Mouse (Mus musculus): ENCODE measurements at regions not wholly inside any gene's neighbourhood (a gene's known extent, or its start where the extent isn't known, plus 50 kb on each side); places are given as distances from the start of the nearest gene placed in this dataset.
"Not testable (repeated sequence)": the region's sequence is repeated elsewhere in the genome, so short reads cannot be mapped to it uniquely, and the experiment has no call there.

DNA sequence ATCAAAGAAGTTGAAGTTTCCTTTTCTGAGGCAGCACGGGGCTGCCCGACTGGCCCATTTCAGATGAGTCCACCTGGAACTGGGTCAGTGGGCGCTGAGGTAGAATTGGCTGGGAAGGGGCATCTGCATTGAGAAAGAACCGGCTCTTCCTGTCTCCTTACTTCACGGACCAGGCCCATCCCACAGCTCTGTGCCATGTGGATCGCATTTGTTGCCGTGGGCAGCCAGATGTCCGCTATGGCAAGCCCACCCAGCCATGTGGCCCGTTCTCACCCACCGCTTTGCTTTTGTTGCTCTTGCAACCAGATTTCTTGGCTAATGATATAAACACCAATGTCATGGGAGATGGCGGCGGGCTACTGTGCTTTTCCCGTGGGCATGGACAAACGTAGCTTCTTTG is 256.0 kb downstream of the Etnk1 start:
- DNase-seq = no peak
- intact Hi-C loops (cut with DNase I; ENCODE audit: low total_unique reads) = no loop called here

DNA sequence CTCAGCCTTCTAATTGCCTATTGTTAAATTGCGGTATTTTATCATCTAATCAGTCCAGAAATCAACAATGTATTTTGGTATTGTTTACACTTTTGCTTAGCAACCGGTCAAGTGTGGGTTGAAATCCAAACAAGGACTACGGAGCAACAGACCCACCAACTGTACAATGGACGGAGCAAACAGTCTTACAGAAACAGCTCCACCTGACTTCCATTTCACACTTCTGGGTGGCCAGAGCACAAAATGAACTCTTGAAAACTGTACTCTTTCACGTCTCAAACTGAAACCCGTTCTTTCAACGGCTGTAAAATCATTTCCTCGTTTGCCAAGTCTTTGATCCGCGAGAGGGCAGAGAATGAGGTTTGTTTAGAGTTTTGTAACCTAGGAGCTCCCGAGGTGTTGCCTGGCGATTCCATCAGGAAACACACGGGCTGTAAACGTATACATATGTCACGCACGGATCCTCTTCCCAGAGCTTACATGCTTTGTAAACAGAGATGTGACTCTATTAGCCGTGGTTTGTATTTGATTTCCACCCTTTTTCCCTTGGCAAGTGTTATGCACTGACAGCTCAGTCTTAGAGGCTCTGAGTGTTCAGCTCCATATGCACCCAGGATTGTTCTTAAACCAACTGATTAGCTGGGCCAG is 258.3 kb downstream of the Etnk1 start:
- no peak for DNase-seq
- intact Hi-C loops (cut with DNase I; ENCODE audit: low total_unique reads) = no loop called here

DNA sequence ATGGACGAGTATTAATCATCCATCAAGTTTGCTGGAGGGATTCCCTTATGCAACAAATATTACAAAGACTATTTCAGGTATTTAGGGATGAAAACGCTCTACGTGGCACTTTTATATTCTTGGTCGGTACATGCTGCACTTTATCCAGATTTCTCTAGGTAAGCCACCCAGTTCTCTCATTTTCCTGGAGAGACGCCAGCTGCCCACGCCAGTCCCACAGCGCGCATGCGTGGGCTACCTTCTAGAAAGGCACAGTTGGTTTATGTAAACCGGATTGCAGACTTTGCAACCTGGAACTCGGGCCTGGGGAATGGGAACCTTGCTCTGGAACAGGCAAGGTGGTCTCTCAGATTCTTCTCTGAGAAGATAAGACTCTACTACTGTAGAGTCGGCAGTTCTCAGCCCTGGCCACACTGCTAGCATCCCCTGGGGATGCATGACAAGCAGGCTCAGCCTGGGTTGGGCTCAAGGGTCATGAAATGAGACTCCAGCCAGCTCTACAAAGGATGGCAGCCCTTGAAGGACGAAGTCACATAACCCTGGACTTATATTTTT is 265.0 kb downstream of the Etnk1 start:
- intact Hi-C loops (cut with DNase I; ENCODE audit: low total_unique reads) = no loop called here
- no peak for DNase-seq

DNA sequence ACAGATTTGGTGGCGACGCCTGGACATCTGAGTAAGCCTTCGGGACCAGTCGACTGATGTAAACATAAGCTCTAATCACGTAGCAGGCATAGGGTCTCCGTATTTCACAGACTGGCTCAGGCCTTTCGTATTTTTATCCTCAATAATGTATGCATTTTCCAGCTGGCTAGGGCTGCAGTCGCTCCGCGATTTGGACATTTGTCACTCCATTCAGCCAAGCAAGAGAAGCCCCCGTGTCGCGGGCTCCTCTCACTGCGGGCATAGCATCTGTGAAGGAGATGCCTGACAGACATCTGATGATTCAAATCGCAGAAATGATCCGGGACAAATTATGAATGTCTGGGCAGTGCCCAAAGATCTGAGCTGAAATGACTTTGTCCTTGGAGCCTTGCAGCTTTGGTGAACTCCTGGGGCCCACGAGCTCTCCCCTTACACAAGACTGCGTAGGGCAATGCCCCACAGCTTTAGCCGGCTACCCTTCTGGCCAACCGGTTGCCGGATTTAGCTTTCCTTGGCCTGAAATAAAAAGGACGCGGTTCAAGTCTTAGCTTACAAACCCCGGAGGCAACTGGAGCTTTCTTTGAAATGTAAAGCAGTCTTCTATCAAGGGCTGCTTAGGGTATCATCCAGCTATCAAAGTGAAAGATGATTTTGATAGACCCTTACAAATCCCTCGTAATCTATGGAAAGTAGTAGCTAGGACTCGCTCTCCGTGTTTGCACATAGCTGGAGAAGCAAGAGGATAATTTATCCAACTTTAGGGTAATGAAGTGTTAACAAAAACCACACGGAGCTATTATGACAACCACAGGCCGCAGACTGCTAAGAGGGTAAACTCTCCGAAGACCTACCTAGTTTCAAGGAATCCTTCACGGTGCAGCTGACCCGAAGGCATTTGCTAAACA is 270.6 kb downstream of the Etnk1 start:
- DNase-seq = no peak
- intact Hi-C loops (cut with DNase I; ENCODE audit: low total_unique reads) = no loop called here

DNA sequence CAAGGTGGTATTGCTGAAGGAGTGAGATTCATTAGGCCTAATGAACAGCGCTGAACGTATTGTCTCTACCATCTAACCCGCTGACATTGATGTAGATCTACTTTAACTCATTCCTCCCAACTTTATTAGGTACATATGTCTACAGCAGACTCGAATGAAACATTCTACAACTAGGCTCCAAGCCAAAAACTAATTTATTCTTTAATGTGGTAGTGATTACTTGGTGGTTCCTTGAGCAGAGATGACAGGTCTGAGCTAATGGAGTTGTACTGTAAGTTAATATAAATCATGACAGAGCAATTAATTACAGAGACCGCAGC is 271.2 kb downstream of the Etnk1 start:
- no peak for DNase-seq
- intact Hi-C loops (cut with DNase I; ENCODE audit: low total_unique reads) = no loop called here

DNA sequence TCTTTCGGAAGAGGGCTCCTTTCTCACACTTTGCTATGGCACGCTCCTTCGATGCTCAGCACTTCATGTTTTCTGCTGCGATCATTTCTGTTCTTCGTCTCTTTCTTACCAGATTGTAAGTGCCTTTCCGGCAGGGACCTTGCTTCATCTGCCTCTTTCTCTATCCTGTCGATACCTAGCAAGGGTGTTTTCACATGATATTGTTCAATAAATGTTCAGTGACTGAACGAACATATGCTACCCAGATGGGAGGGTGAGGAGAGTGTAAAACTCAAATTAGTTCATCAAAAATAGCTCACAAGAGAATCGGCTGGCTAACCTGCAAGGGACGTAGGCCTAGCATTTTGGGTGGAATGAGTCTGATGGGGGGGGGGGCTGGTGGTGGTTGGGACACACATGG is 272.5 kb downstream of the Etnk1 start:
- no peak for DNase-seq
- intact Hi-C loops (cut with DNase I; ENCODE audit: low total_unique reads) = no loop called here

DNA sequence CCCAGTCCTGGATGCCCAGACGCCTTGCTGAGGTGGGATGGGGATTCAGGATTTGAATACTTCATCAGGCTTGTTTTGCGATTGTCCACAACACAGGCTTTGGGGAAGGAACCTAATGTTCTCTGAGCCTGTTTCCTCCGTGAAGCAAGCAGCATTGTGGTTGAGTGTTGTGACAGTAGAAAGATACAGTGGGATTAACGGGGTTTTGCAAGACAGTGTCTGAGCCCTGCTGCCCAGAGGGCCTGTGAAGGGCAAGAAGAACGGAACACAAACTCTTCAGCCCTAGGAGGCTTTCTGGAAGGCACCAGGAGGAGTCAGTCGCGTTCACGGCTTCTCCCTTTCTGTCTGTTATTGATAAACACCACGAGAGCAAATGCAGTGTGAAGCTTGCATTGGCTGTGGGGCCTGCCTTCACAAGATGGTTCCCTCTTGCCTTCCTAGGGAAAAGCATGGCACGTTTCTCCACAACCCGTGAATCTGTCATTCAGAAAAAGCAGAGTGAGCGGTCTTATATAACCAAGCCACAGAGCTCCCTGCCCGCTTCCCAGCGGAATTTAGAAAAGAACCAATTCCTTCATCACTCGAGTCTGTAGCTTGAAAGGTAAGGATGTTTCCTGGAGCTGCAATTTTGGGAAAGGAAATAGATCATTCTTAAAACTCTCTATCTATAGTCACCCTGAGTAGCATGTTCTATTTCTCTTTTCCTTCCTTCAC is 273.4 kb downstream of the Etnk1 start:
- intact Hi-C loops (cut with DNase I; ENCODE audit: low total_unique reads) = no loop called here
- no peak for DNase-seq

DNA sequence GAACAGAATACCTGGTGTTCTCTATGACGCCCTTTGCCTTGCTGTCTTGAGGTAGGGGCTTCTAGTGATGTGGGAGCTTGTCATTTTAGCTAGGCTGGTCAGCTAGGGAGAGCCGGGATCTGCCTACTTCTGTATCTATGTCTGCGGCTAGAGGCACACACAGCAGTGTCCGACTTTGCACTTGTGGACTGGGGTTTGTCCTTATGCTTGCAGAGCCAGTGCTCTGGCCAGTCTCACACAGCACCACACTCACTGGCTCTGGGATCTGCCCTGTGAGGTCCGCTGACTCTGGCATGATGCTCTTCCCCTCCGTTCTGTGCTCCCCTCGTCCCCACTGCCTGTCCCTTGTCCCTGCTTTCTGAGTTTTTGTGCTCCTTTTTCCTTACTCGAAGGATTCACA is 275.3 kb downstream of the Etnk1 start:
- DNase-seq = no peak
- intact Hi-C loops (cut with DNase I; ENCODE audit: low total_unique reads) = no loop called here

DNA sequence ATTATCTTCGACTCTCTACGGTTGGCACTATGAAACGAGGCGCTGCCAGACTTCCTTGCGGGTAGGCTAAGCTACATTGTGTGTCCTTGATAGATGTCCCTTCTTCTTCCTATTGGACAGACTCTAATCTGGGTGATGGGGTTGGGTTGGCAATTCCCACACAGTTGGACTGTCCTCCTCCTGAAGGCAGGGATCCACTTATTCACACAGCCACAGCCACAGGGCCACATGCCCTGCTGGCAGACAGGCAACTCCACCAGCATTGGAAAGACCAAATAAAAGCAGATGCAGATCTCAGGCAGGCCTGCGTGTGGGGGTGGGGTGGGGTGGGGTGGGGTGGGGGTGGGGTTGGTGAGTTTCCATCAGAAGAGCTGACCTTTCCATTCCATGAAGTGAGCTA is 276.4 kb downstream of the Etnk1 start:
- intact Hi-C loops (cut with DNase I; ENCODE audit: low total_unique reads) = no loop called here
- no peak for DNase-seq

DNA sequence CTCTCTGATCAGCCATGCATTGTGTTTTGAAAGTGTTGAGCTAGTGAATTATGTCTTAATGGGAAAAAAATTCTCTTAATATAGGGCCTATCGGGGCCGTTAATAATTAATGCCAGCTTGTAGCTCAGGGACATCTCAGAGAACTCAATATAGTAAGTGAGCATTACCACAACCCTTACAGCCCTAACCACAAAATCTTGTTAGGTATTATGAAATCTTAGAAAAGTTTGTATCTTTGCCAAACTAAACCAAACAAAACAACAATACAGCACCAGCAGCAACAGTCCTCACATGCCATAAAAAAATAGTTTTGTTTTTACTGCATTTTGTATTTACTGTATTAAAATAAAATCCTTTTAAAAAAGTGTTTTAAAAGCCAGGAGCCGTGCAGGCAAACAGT is 277.8 kb downstream of the Etnk1 start:
- intact Hi-C loops (cut with DNase I; ENCODE audit: low total_unique reads) = no loop called here
- DNase-seq = no peak

DNA sequence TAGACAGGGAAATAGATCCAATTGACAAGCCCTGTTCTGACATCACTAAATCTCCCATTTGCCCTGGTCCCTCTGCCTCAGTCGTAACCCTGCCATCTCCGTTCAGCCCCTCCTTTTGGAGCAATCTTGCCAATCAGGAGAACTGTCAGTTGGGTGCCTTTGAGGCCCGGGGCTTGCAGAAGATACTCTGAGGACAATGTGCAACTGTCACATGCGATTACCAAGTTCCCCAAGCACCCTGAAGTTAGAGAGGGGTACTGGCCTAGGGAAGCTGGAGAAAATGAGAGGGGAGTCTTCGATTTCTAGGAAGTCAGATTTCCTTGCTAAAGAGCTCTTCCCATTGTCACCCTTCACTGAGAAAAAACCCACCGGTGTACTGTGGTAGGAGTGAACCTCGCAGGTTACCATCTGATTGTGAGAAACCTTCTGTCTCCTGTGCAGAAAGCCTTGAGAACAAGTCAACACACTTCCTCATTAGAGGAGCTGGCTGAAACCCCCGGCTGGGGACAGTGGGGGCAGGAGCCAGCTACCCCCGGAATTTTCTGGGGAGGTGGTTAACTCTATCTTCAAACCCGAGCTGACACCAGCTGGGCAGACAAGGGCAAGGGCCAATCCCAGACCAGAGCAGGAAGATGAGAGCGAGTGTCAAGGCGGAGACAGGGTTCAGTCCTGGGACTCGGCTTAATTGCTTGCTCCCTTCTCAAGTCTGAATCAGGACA is 279.0 kb downstream of the Etnk1 start:
- DNase-seq = no peak
- intact Hi-C loops (cut with DNase I; ENCODE audit: low total_unique reads) = no loop called here

DNA sequence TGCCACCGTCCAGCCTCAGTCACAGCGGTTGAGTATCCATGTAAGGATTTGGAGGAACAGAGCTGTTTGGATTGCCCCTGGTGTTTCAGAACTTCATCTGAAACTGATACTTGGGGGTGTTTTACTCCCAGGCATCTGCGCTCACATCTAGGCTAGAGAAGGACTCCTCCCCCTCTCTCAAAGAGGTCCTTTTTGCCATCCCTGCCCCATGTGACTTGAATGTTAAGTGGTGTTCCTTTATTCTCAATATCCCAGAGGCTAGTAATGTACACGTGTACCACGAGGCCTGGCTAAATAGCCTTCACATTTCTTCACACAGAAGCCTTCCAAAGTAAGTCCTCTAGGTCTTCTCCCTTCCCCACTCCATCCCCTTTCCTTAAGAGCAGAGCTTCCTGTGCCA is 280.0 kb downstream of the Etnk1 start:
- intact Hi-C loops (cut with DNase I; ENCODE audit: low total_unique reads) = no loop called here

DNA sequence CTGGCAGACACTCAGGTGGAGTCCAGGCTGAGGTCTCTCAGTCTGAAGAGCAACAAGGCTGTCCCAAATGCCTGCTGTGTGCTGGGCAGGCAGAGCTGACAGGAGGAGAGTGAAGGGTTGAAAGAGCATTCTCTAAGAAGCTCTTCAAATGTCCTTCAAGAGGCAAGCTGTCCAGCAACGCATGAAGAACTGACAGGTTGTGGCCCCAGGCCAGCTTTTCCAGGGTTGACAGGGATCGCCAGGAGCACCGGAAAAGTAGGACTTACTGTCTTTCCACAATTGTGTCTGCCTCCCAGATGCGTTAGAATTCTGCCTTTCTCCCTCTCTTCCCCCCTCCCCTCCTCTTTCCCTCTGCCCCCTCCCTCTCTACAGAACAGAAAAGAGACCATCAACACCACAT is 282.1 kb downstream of the Etnk1 start:
- intact Hi-C loops (cut with DNase I; ENCODE audit: low total_unique reads) = no loop called here
- DNase-seq = no peak

More for the DNA sequence above, 280.0 kb downstream of the Etnk1 start:
- no peak for DNase-seq

DNA sequence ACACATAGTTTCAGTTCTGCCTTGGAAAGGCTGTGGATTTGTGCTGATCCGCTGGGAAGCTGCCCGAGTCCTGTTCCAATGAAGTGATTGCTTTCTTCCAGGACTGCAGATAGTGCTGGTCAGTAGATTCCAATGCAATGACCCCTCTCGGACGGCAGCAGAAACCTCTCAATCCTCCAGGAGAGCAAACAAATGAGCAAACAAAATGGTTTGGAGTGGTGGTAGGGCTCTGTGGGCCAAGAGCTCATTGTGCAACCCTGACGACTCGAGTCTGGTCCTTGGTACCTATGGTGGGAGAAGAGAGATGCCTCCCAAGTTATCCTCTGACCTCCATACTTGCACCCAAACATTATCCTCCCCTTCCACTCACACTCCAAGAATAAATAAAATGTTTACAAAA is 284.8 kb downstream of the Etnk1 start:
- DNase-seq = no peak
- intact Hi-C loops (cut with DNase I; ENCODE audit: low total_unique reads) = no loop called here

DNA sequence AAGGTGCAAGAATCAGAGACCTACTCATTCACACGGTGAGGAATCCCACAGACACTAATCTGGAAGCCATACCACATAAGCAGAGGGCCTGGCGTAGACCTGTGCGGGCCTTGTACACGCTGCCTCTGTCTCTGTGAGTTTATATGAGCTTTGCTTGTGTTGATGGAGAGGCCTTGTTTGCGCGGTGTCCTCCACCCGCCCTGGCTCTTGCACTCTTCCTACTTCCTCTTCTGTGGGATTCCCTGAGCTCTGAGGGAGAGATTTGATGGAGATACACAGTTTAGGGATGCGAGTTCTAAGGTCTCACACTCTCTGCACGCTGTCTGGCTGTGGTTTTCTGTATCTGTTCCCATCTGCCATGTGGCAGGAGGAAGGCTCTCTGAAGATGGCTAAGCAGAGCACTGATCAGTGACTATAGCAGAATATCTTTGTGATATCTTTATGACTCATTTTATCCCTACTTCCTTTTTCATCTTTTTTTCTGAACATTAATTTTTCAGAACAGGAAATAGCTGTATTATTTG is 287.7 kb downstream of the Etnk1 start:
- intact Hi-C loops (cut with DNase I; ENCODE audit: low total_unique reads) = no loop called here

DNA sequence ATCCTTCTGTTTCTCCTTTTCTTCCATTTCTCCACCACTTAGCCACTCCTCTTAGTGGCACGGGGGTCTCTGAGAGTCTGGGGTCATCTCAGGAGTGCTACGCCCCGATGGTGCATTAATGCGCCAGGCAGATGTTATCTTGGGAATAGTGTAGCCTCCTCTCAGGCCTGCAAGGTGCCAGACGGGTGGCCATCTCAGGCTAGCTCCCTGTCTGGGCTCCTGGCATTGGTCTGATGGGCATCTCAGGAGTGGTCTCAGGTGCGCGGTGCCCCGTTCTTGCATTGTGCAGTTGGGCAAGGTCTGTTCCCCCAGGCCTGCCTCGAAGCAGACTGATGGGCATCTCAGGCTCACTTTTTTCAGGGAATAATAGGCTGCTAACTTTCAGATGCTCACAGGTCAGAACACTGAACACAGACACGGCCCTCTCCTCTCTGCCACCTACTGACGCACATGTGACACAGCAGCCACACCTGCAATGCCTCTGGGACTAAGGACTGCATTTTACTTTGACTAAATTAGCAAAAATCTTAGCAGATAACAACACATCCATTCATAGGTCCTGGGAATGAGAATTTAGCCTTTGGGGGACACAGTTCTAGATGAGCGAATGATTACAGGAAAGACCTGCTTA is 298.0 kb downstream of the Etnk1 start:
- intact Hi-C loops (cut with DNase I; ENCODE audit: low total_unique reads) = no loop called here
- DNase-seq = no peak

More for the DNA sequence above, 287.7 kb downstream of the Etnk1 start:
- DNase-seq = no peak

DNA sequence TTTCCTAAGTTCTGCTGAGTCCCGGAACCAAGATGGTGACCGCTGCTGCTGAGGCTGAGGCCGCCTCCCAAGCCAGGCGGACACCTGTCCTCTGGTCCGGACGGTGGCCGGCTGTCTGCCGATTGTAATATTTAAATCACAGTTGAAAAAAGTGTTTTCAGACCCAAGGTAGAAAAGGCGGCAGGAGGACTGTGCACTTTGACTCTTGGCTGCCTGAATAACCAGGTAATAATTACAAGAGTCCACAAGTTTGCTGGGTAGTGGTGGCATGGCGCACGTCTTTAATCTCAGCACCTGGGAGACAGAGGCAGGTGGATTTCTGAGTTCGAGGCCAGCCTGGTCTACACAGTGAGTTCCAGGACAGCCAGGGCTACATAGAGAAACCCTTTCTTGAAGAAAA is 305.7 kb downstream of the Etnk1 start:
- DNase-seq; intact Hi-C loops (cut with DNase I; ENCODE audit: low total_unique reads): not testable (repeated sequence)

DNA sequence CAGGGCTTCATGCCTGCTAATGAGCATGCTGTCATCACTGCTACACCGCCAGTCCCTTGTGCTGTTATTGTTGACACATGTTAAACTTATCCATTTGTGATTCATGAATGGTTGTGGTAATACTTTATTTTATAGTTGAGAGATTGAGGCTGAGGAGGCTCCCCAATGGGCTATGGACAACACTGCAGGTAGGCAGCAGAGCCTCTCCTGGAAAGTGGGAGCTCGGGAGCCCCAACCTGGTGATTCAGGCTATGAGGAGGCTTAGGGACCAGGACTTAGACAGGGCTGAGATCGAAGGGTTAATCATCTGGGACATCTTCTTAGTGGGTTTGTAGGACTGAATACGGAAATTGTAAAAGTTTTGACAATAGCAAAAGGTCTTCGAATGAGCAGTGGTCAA is 307.4 kb downstream of the Etnk1 start:
- DNase-seq = no peak
- intact Hi-C loops (cut with DNase I; ENCODE audit: low total_unique reads) = no loop called here

DNA sequence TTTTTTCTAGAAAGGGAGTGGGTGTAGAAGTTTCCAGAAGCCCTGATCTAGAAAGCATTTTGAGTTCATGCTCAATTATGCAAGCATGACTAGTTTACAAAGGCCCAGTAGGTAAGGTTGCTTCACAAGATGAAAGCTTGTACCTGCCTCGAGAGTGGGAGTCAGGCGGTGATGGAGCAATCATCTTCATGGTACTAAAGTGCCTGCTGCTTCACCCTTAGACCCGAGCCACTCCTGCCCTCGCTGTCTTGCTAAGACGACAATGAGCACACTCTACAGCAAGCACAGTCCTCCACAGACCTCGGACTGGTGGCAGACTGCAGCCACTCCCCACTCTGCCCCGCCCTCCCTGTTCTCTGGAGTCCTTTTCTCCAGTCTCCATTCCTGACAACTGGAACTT is 308.3 kb downstream of the Etnk1 start:
- intact Hi-C loops (cut with DNase I; ENCODE audit: low total_unique reads) = no loop called here
- DNase-seq = no peak
